Mouse (Mus musculus): Measurements from ENCODE around the gene Cryba2.

The Cryba2 gene

GRCm38 (mm10) chr1:74848946-74849345 lies 44.0 kb downstream of the Cryba2 start:
- TF ChIP-seq POU5F1 (IDR thresholded peaks at IDR 0.05; ENCODE audit: borderline replicate concordance, low read length) (no peak), NANOG (IDR thresholded peaks at IDR 0.05; ENCODE audit: borderline replicate concordance, low read length) (no peak), CTCF (conservative IDR thresholded peaks at IDR 0.05; ENCODE audit: low read length) (no peak)
- Histone ChIP-seq H3K4me1 (replicated peaks; ENCODE audit: low read depth, low read length) (peaks cover 42% of the 10 kb centered on the region), H3K27me3 (ENCODE audit: insufficient read depth, low read length) (peaks cover 49% of the 10 kb centered on the region), H3K9me3 (ENCODE audit: low read length) (no peaks in the 10 kb centered on the region), H3K4me3 (replicated peaks; ENCODE audit: low read length) (no peak overlapping the region), H3K36me3 (ENCODE audit: insufficient read depth, low read length) (no peaks in the 10 kb centered on the region)

- Histone ChIP-seq H3K36me3 (ENCODE audit: insufficient read depth, low read length) (no peaks in the 10 kb centered on the region), H3K27me3 (ENCODE audit: insufficient read depth, low read length) (peaks cover 35% of the 10 kb centered on the region), H3K4me1 (replicated peaks; ENCODE audit: low read depth, low read length) (peaks cover 23% of the 10 kb centered on the region), H3K9me3 (ENCODE audit: low read length) (no peaks in the 10 kb centered on the region), H3K4me3 (replicated peaks; ENCODE audit: low read length) (no peak overlapping the region)
- no peak for TF ChIP-seq CTCF (conservative IDR thresholded peaks at IDR 0.05; ENCODE audit: low read length)
- no peak for TF ChIP-seq NANOG (IDR thresholded peaks at IDR 0.05; ENCODE audit: borderline replicate concordance, low read length)
- TF ChIP-seq POU5F1 (IDR thresholded peaks at IDR 0.05; ENCODE audit: borderline replicate concordance, low read length), result no peak
Observed at GRCm38 (mm10) chr1:74846341-74846740, 46.6 kb downstream of the Cryba2 start.

- H3K4me1 ChIP-seq (replicated peaks; ENCODE audit: low read depth, low read length), result peaks cover 5% of the 10 kb centered on the region
- H3K36me3 ChIP-seq (ENCODE audit: insufficient read depth, low read length), result no peaks in the 10 kb centered on the region
- peaks cover 29% of the 10 kb centered on the region for H3K27me3 ChIP-seq (ENCODE audit: insufficient read depth, low read length)
- H3K9me3 ChIP-seq (ENCODE audit: low read length), result no peaks in the 10 kb centered on the region
- H3K4me3 ChIP-seq (replicated peaks; ENCODE audit: low read length), result no peak overlapping the region
- TF ChIP-seq NANOG (IDR thresholded peaks at IDR 0.05; ENCODE audit: borderline replicate concordance, low read length) (no peak), POU5F1 (IDR thresholded peaks at IDR 0.05; ENCODE audit: borderline replicate concordance, low read length) (no peak), CTCF (conservative IDR thresholded peaks at IDR 0.05; ENCODE audit: low read length) (no peak)
Observed at GRCm38 (mm10) chr1:74843090-74843489, 49.9 kb downstream of the Cryba2 start.
